Mouse (Mus musculus) embryonic facial prominence, embryonic 13.5 days (tissue): ENCODE results near the gene Ctbp2. TPM values are rescaled to one million over a fixed set of nuclear protein-coding genes. Genes with fewer than 3 reads are reported as not detected.
A peak's percentile ranks its signal among the peaks of the same experiment; 100 is the strongest.

Experiments used
- ATAC-seq: fragments of 200-750 bp; cut with Nextera tagmentation; 2 replicates; pipeline ENCODE4 v1.8.0; 2017; ENCODE audit warnings: low read depth; ENCODE audit not compliant: insufficient number of reproducible peaks, insufficient read depth, low FRiP score, low TSS enrichment
- H3K27ac ChIP-seq: fragments of 300-500 bp; sonication (generic); 2 replicates; pipeline ENCODE4 v1.5.1; 2015; ENCODE audit warnings: moderate library complexity, mild to moderate bottlenecking, inconsistent platforms
- H3K27me3 ChIP-seq: fragments of 300-500 bp; sonication (generic); 2 replicates; pipeline ENCODE4 v1.6.1; 2015; ENCODE audit warnings: mild to moderate bottlenecking, inconsistent platforms
- H3K36me3 ChIP-seq: fragments of 300-500 bp; sonication (generic); 2 replicates; pipeline ENCODE4 v1.6.1; 2015; ENCODE audit warnings: mild to moderate bottlenecking, inconsistent platforms
- H3K4me1 ChIP-seq: fragments of 300-500 bp; sonication (generic); 2 replicates; pipeline ENCODE4 v1.6.1; 2015; ENCODE audit warnings: inconsistent platforms
- H3K4me2 ChIP-seq: fragments of 300-500 bp; sonication (generic); 2 replicates; pipeline ENCODE4 v1.6.1; 2015; ENCODE audit warnings: moderate library complexity, mild to moderate bottlenecking, inconsistent platforms
- H3K4me3 ChIP-seq: fragments of 300-500 bp; sonication (generic); 2 replicates; pipeline ENCODE4 v1.5.1; 2015; ENCODE audit warnings: mild to moderate bottlenecking, inconsistent platforms
- H3K9ac ChIP-seq: fragments of 300-500 bp; sonication (generic); 2 replicates; pipeline ENCODE4 v1.6.1; 2015; ENCODE audit warnings: mild to moderate bottlenecking, inconsistent platforms
- H3K9me3 ChIP-seq: fragments of 300-500 bp; sonication (generic); 2 replicates; pipeline ENCODE4 v1.6.1; 2016; ENCODE audit warnings: inconsistent platforms
- WGBS: fragments of 180-500 bp; shearing (Covaris S2); methylation state at CpG from one replicate; pipeline ENCODE4 v1.1.7; 2015; ENCODE audit warnings: mixed read lengths; 5-methylcytosine and 5-hydroxymethylcytosine counted together
- polyA plus RNA-seq: library from polyadenylated mRNA; unstranded; fragments of >200 nt; fragmentation: Nextera tagmentation; extraction: Ambion mirVana; gene quantifications from 2 replicates; pipeline ENCODE4 v1.2.1, GENCODE M21; 2015

Gene Ctbp2
- polyA plus RNA-seq, 1 experiment from 2014 or later = 93.4 TPM

- H3K4me1 ChIP-seq = peaks cover 86% of the 10 kb centered on the region
- no peak overlapping the region for H3K4me3 ChIP-seq
Measured at GRCm38 (mm10) chr7:133116542-133116941, 7.6 kb downstream of the Ctbp2 start.

GRCm38 (mm10) chr7:133115886-133116285, 8.3 kb downstream of the Ctbp2 start:
- WGBS = 14% methylated on average over 15 of the region's 15 CpGs
- Histone ChIP-seq H3K4me3 (no peak overlapping the region), H3K4me1 (peaks cover 92% of the 10 kb centered on the region), H3K4me2 (peak overlapping the region; percentile 49), H3K27ac (no peak overlapping the region), H3K27me3 (no peaks in the 10 kb centered on the region), H3K9me3 (no peaks in the 10 kb centered on the region), H3K36me3 (no peaks in the 10 kb centered on the region; the same call in 1 of the 2 replicates), H3K9ac (peak overlapping the region; percentile 41; the same call in 1 of the 2 replicates)
- no peak for ATAC-seq

More at GRCm38 (mm10) chr7:133116542-133116941, 7.6 kb downstream of the Ctbp2 start:
- Histone ChIP-seq H3K4me2 (peak overlapping the region; percentile 49), H3K9me3 (no peaks in the 10 kb centered on the region), H3K36me3 (no peaks in the 10 kb centered on the region; the same call in 1 of the 2 replicates), H3K27me3 (no peaks in the 10 kb centered on the region), H3K9ac (no peak overlapping the region), H3K27ac (no peak overlapping the region)
- ATAC-seq = no peak

DNA sequence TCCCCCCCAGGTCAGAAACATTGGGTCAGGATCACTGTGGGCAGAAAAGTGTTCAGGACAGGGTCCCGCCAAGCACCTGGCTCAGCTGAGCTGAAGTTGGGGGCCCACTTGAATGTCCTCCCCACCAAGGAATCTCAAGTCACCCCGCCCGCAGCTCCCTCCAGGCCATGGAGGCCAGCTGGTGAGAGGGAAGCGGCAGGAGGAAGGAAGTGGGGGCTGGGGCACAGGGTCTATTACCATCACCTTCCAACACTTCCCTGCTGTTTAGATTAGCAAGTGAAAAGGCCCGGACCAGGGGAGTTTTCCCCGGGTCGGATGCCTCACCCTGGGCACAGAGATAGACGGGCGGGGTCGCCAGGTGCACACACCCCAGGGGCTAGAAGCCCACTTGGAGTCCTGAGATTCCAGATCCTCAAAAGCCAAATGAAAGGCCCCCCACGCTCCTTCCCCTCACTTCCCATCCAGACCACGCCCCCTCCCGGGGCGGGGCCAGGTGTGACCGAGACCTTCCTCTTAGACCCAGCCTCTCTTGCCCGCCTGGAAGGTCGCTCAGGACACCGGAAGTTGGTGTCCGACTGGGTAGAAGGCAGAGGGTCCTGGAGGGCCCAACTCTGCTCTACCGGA, 9.2 kb downstream of the Ctbp2 start:
- peak overlapping the region; percentile 49 for H3K4me2 ChIP-seq
- no peaks in the 10 kb centered on the region for H3K9me3 ChIP-seq
- ATAC-seq = no peak; the same call in 1 of the 2 replicates
- no peak overlapping the region for H3K27ac ChIP-seq
- no peak overlapping the region for H3K9ac ChIP-seq
- H3K4me1 ChIP-seq = peaks cover 92% of the 10 kb centered on the region
- peak overlapping the region; percentile 17; the same call in 1 of the 2 replicates for H3K4me3 ChIP-seq
- 19% methylated on average over 20 of the region's 20 CpGs for WGBS
- H3K27me3 ChIP-seq = no peaks in the 10 kb centered on the region
- no peaks in the 10 kb centered on the region; the same call in 1 of the 2 replicates for H3K36me3 ChIP-seq

- Histone ChIP-seq H3K27ac (peak overlapping the region; percentile 69), H3K4me2 (no peak overlapping the region), H3K27me3 (no peaks in the 10 kb centered on the region), H3K9me3 (no peaks in the 10 kb centered on the region), H3K9ac (0 out of 2 replicates have a peak overlapping the region, but pooled peaks have one; percentile 17), H3K4me1 (peaks cover 92% of the 10 kb centered on the region), H3K4me3 (no peak overlapping the region), H3K36me3 (no peaks in the 10 kb centered on the region; the same call in 1 of the 2 replicates)
- ATAC-seq = no peak
- 73% methylated on average over 8 of the region's 8 CpGs for WGBS
Measured at GRCm38 (mm10) chr7:133113185-133113895, 10.8 kb downstream of the Ctbp2 start.

DNA sequence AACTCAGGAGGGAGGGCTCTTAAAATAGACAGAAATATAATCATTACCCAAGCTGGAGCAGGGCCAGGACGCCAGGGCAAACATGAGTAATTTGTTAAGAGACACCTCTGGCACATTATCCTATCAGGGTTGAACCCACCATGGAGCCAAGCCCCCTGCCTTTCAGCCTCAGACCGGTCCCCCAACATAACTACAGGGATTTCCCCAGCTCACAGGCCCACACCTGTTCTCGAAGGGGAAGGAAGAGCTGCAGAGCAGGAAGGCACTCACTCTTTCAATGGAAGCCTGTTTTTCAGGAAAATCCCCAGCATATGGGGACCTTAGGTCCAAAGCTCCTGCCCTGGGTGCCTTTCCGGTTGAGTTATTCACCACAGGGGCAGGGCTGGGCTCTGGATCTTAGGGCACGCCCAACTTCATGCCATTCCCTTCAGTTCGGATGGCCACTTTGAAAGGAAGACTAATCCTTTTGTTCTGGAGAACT, 11.8 kb downstream of the Ctbp2 start:
- H3K9ac ChIP-seq = 0 out of 2 replicates have a peak overlapping the region, but pooled peaks have one; percentile 16
- 21% methylated on average over 6 of the region's 6 CpGs for WGBS
- no peaks in the 10 kb centered on the region for H3K9me3 ChIP-seq
- H3K4me1 ChIP-seq = peaks cover 86% of the 10 kb centered on the region
- H3K36me3 ChIP-seq = no peaks in the 10 kb centered on the region; the same call in 1 of the 2 replicates
- no peak overlapping the region for H3K4me2 ChIP-seq
- no peak overlapping the region for H3K4me3 ChIP-seq
- H3K27me3 ChIP-seq = no peaks in the 10 kb centered on the region
- H3K27ac ChIP-seq = peak overlapping the region; percentile 69
- ATAC-seq = peak; percentile 56; the same call in 1 of the 2 replicates

DNA sequence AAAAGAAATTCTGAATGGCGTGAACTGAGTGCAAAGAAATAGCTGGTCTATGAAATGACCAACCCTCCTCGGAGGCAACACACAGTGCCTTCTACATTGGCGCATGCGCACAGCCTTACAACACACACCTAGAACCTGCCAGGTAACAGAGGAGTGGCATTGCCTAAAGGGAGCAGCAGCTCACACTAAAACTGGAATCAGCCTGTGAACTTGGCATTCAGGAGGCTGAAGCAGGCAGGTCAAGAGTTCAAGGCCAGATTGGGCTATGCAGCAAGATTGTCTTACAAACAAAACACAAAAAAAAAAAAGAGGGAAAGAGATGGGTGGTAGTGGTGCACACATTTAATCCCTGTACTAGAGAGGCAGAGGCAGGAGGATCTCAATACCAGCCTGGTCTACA, 14.7 kb downstream of the Ctbp2 start:
- WGBS = 95% methylated on average over 4 of the region's 4 CpGs
- no peak overlapping the region for H3K4me3 ChIP-seq
- no peaks in the 10 kb centered on the region for H3K27me3 ChIP-seq
- H3K27ac ChIP-seq = no peak overlapping the region
- H3K4me1 ChIP-seq = peaks cover 63% of the 10 kb centered on the region
- H3K36me3 ChIP-seq = no peaks in the 10 kb centered on the region; the same call in 1 of the 2 replicates
- H3K9me3 ChIP-seq = no peaks in the 10 kb centered on the region
- no peak overlapping the region for H3K4me2 ChIP-seq
- no peak overlapping the region for H3K9ac ChIP-seq
- ATAC-seq = no peak

- Histone ChIP-seq H3K9ac (no peak overlapping the region), H3K4me3 (no peak overlapping the region), H3K4me1 (peaks cover 56% of the 10 kb centered on the region), H3K27ac (no peak overlapping the region), H3K4me2 (no peak overlapping the region), H3K36me3 (no peaks in the 10 kb centered on the region; the same call in 1 of the 2 replicates), H3K9me3 (no peaks in the 10 kb centered on the region), H3K27me3 (no peaks in the 10 kb centered on the region)
- no peak for ATAC-seq
- WGBS = 72% methylated on average over 2 of the region's 2 CpGs
Measured at GRCm38 (mm10) chr7:133108695-133109094, 15.5 kb downstream of the Ctbp2 start.

DNA sequence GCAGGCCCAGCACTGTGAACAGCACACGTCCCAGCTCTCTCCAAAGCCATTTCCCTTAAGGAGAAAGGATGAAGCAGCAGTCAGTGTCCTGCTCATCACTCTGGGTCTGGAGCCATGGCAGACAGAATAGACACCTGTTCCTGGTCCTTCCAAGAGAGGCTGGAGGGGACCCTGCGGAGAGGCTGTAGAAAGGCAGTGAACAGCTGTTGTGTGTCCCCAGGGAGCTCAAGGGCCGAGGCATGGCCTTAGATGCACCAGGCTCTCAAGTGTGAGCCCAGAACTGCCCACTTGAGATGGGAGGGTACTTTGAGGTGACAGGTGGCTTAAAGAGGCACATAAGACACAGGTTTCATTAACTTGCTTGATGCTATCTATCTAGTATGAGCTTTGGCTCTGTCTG, 21.6 kb downstream of the Ctbp2 start:
- Histone ChIP-seq H3K4me3 (no peak overlapping the region), H3K9ac (no peak overlapping the region), H3K9me3 (no peaks in the 10 kb centered on the region), H3K27ac (no peak overlapping the region), H3K27me3 (no peaks in the 10 kb centered on the region), H3K36me3 (peaks cover 18% of the 10 kb centered on the region; the same call in 1 of the 2 replicates), H3K4me1 (peaks cover 32% of the 10 kb centered on the region), H3K4me2 (no peak overlapping the region)
- ATAC-seq = no peak
- WGBS = 75% methylated on average over 3 of the region's 3 CpGs

GRCm38 (mm10) chr7:133101070-133101469, 23.1 kb downstream of the Ctbp2 start:
- H3K4me1 ChIP-seq = peaks cover 32% of the 10 kb centered on the region
- H3K4me2 ChIP-seq = no peak overlapping the region
- H3K4me3 ChIP-seq = no peak overlapping the region
- no peaks in the 10 kb centered on the region for H3K9me3 ChIP-seq
- H3K36me3 ChIP-seq = peaks cover 18% of the 10 kb centered on the region; the same call in 1 of the 2 replicates
- H3K27ac ChIP-seq = no peak overlapping the region
- 87% methylated on average over 6 of the region's 6 CpGs for WGBS
- no peak overlapping the region for H3K9ac ChIP-seq
- H3K27me3 ChIP-seq = no peaks in the 10 kb centered on the region
- no peak for ATAC-seq

- Histone ChIP-seq H3K27ac (no peak overlapping the region), H3K9me3 (no peaks in the 10 kb centered on the region), H3K4me1 (peaks cover 40% of the 10 kb centered on the region), H3K36me3 (peaks cover 18% of the 10 kb centered on the region; the same call in 1 of the 2 replicates), H3K4me3 (no peak overlapping the region), H3K9ac (no peak overlapping the region), H3K4me2 (no peak overlapping the region), H3K27me3 (no peaks in the 10 kb centered on the region)
- ATAC-seq = no peak
- WGBS = 83% methylated on average over 6 of the region's 6 CpGs
Measured at GRCm38 (mm10) chr7:133100178-133100577, 24.0 kb downstream of the Ctbp2 start.

- ATAC-seq = no peak
- no peaks in the 10 kb centered on the region for H3K27me3 ChIP-seq
- no peak overlapping the region for H3K9ac ChIP-seq
- H3K9me3 ChIP-seq = no peaks in the 10 kb centered on the region
- 74% methylated on average over 4 of the region's 4 CpGs for WGBS
- H3K36me3 ChIP-seq = peaks cover 18% of the 10 kb centered on the region; the same call in 1 of the 2 replicates
- no peak overlapping the region for H3K4me3 ChIP-seq
- no peak overlapping the region for H3K4me2 ChIP-seq
- 0 out of 2 replicates have a peak overlapping the region, but pooled peaks have one; percentile 33 for H3K27ac ChIP-seq
- H3K4me1 ChIP-seq = peaks cover 41% of the 10 kb centered on the region
Measured at GRCm38 (mm10) chr7:133099266-133099665, 24.9 kb downstream of the Ctbp2 start.
